Mouse (Mus musculus) CH12.LX (cell line): ENCODE results near the gene Gm11437. TPM values are rescaled to one million over a fixed set of nuclear protein-coding genes. Genes with fewer than 3 reads are reported as not detected.

Experiments
- polyA plus RNA-seq: library from polyadenylated mRNA; unstranded; fragments of >175 nt; gene quantifications from 2 replicates; pipeline ENCODE4 v1.2.1, GENCODE M21; 2012; ENCODE audit warnings: low read depth; ENCODE audit not compliant: insufficient read length
- total RNA-seq, 2 experiments: library from RNA; depleted of rRNA; stranded (reverse); fragments of 300-350 nt in 1 of 2; fragments of >200 nt in 1 of 2; gene quantifications; 2 replicates each; pipeline ENCODE4 v1.2.3; 2012 to 2014

The Gm11437 gene
- total and polyA plus RNA-seq, 3 experiments: not detected

Other genes with a start within 250 kb of the Gm11437 start
- 54.2 and 64.5 TPM in 2 replicates for gene Ddx52, start 225.4 kb downstream of the Gm11437 start, total RNA-seq (2012; rRNA removed)
- 104 and 132 TPM in 2 replicates for gene Ddx52, start 225.4 kb downstream of the Gm11437 start, total RNA-seq (2014; rRNA removed)
- gene Ddx52, start 225.4 kb downstream of the Gm11437 start, polyA plus RNA-seq: 93.7 and 102 TPM in 2 replicates
- gene Synrg, start 203.0 kb downstream of the Gm11437 start, total RNA-seq (2012; rRNA removed): 13.3 and 15.8 TPM in 2 replicates
- 8.2 and 9.5 TPM in 2 replicates for gene Synrg, start 203.0 kb downstream of the Gm11437 start, total RNA-seq (2014; rRNA removed)
- gene Synrg, start 203.0 kb downstream of the Gm11437 start, polyA plus RNA-seq: 21.3 and 25.2 TPM in 2 replicates
- gene Dusp14, start 98.2 kb downstream of the Gm11437 start, total RNA-seq (2012; rRNA removed): 70.6 and 124 TPM in 2 replicates
- 101 and 127 TPM in 2 replicates for gene Dusp14, start 98.2 kb downstream of the Gm11437 start, total RNA-seq (2014; rRNA removed)
- gene Dusp14, start 98.2 kb downstream of the Gm11437 start, polyA plus RNA-seq: 43.0 and 52.7 TPM in 2 replicates
- gene Tada2a, start 37.9 kb downstream of the Gm11437 start, total RNA-seq (2012; rRNA removed): 37.5 and 40.8 TPM in 2 replicates
- gene Tada2a, start 37.9 kb downstream of the Gm11437 start, total RNA-seq (2014; rRNA removed): 33.1 and 34.1 TPM in 2 replicates
- 59.5 and 66.1 TPM in 2 replicates for gene Tada2a, start 37.9 kb downstream of the Gm11437 start, polyA plus RNA-seq
- 61.7 and 76.5 TPM in 2 replicates for gene Acaca, start 37.8 kb downstream of the Gm11437 start, total RNA-seq (2012; rRNA removed)
- gene Acaca, start 37.8 kb downstream of the Gm11437 start, total RNA-seq (2014; rRNA removed): 35.0 and 36.9 TPM in 2 replicates
- 53.5 and 62.6 TPM in 2 replicates for gene Acaca, start 37.8 kb downstream of the Gm11437 start, polyA plus RNA-seq